Mouse (Mus musculus): Measurements from ENCODE around the gene Gm49355. TPM values are rescaled to one million over a fixed set of nuclear protein-coding genes. Genes with fewer than 3 reads are reported as not detected.

The Gm49355 gene
- polyA plus RNA-seq, 1 experiment from 2014 or later, result 0.05 TPM

DNA sequence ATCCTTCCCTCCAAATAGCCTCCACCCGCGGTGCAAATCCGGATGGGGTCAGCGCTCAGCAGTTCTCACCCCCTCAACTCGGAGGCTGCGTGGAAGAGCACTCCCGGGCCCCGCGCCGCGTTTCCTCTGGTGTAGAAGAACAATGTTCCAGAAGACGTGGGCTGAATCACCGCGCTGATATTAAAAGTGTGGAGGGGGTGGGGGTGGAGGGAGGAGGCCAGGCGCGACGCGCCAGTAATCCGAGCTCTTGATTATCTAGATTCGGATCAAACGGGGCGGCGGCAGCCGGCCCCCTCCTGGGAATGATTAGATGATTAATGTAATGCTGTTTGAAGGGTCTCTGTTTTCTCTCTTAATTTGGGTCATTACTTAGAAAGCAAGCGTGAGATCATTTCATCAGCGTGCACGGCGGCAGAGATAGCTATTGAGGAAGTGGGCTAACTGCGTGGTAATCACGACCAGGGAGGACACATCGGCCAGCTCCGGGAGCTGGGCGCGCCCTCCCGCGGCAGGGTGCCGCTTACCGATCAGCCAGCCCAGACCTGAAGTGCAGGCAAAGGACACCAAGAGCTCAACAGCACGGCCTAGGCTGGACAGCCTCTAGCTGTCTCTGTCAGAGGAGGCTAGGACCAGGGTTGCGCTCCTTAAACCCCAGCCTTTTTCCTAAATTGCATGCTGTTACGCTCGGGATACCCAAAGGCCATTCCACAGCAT, 57.5 kb downstream of the Gm49355 start:
- peaks cover 94% of the 10 kb centered on the region for H3K27me3 ChIP-seq (ENCODE audit: control insufficient read depth, insufficient read depth, low read depth, low read length)
- ATAC-seq (ENCODE audit: low read depth), result no peak

DNA sequence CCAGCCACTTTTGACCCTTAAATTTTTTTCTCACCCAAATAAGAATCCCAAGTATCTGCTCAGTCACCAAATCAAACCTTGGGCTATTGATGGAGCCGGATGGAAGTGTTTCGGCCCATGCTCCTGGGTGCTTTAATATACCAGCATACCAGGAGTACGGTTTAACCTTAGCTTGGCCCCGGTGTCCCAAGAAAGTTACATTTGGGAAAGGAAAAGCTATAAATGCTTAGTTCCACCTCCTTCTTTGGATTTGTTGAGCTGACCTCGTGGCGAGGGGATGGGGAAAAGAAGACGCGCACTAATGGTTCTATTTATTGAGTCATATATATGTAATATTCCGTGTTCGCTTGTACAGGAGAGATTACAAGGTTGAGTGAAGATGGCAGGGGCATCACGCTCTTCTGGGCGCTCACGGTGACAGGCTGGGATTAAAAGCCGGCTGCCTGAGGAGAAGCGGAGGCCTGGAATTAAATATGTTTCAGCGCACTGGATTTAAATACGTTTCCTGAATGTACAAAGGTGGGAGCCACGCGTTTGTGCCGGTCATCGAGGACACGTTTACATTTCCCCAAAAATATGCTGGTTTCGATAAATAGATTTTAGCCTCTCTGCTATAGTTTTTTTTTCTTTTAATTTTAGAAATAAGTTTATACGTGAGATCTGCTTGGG, 58.1 kb downstream of the Gm49355 start:
- 3% methylated on average over 24 of the region's 24 CpGs for WGBS (ENCODE audit: insufficient replicate concordance)
- Histone ChIP-seq H3K36me3 (ENCODE audit: control insufficient read depth, insufficient read depth) (no peaks in the 10 kb centered on the region), H3K27me3 (ENCODE audit: control insufficient read depth, insufficient read depth, low read depth, low read length) (peaks cover 97% of the 10 kb centered on the region), H3K4me2 (ENCODE audit: low read depth, low read length) (no peak overlapping the region), H3K4me3 (ENCODE audit: low read depth, low read length) (no peak overlapping the region), H3K27ac (ENCODE audit: low read length) (no peak overlapping the region), H3K9ac (ENCODE audit: low read depth, low read length) (no peak overlapping the region), H3K9me3 (replicated peaks; ENCODE audit: control insufficient read depth, low read length) (no peaks in the 10 kb centered on the region), H3K4me1 (ENCODE audit: control insufficient read depth, low read depth, low read length) (no peaks in the 10 kb centered on the region)
- no peak for ATAC-seq (ENCODE audit: low read depth)

More for the DNA sequence above, 57.5 kb downstream of the Gm49355 start:
- Histone ChIP-seq H3K9me3 (replicated peaks; ENCODE audit: control insufficient read depth, low read length) (no peaks in the 10 kb centered on the region), H3K4me1 (ENCODE audit: control insufficient read depth, low read depth, low read length) (no peaks in the 10 kb centered on the region), H3K4me3 (ENCODE audit: low read depth, low read length) (no peak overlapping the region), H3K36me3 (ENCODE audit: control insufficient read depth, insufficient read depth) (no peaks in the 10 kb centered on the region), H3K4me2 (ENCODE audit: low read depth, low read length) (no peak overlapping the region), H3K9ac (ENCODE audit: low read depth, low read length) (no peak overlapping the region), H3K27ac (ENCODE audit: low read length) (no peak overlapping the region)
- 1% methylated on average over 42 of the region's 42 CpGs for WGBS (ENCODE audit: insufficient replicate concordance)

DNA sequence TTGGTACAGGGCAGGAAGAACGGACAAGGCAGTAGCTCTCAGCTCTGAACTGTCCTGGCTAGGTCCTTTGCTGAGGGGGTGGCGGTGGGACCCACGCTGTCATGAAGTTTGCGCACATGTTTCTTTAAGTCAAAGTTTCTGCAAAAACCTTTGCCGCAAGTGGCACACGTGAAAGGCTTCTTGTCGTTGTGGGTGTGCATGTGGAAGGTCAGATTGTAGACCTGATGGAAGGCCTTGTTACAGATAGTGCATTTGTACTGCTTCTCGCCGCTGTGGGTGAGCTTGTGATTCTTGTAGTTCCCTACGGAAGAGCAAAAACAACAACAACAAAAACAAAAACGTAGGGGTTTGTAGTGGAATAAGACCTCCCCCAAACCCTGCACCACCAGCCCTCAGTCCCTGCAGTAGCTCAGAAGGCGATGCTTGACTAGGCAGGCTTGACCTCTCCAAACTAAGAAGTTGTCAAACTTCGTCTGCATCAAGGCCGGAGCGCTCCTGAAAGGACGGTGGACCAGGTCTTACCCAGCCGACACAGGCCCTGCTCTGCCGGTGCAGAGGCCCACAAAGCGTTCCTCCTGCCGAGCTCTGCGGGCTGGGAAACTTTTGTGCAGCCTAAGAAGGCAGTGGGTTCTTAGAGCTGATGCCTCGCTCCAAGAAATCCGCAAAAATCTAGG, 58.8 kb downstream of the Gm49355 start:
- H3K27me3 ChIP-seq (ENCODE audit: control insufficient read depth, insufficient read depth, low read depth, low read length), result peaks cover 97% of the 10 kb centered on the region
- H3K36me3 ChIP-seq (ENCODE audit: control insufficient read depth, insufficient read depth), result no peaks in the 10 kb centered on the region
- H3K4me2 ChIP-seq (ENCODE audit: low read depth, low read length), result no peak overlapping the region
- H3K9ac ChIP-seq (ENCODE audit: low read depth, low read length), result no peak overlapping the region
- no peaks in the 10 kb centered on the region for H3K4me1 ChIP-seq (ENCODE audit: control insufficient read depth, low read depth, low read length)
- no peaks in the 10 kb centered on the region for H3K9me3 ChIP-seq (replicated peaks; ENCODE audit: control insufficient read depth, low read length)
- H3K27ac ChIP-seq (ENCODE audit: low read length), result no peak overlapping the region
- H3K4me3 ChIP-seq (ENCODE audit: low read depth, low read length), result no peak overlapping the region
- no peak for ATAC-seq (ENCODE audit: low read depth)
- 3% methylated on average over 23 of the region's 23 CpGs for WGBS (ENCODE audit: insufficient replicate concordance)

DNA sequence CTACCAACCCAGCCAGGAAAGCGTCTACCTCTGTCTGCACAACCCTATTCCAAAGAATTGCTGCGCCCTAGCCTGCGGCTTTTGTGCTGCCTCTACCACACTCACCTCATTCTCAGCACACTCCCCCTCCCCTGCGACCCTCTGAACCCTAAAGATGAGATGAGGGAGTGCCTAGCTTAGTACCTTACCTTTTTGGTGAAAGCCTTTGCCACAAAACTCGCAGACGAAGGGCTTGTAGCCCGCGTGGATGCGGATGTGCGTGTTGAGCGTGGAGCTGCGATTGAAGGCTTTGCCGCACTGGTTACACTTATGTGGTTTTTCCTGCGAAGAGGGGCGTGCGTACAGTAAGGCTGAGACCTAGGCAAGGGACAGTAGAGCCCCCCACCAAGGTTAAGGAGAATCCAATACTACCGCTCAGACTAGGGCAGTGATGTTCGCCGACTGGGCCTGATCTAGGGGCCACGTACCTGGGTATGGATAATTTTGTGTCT, 59.7 kb downstream of the Gm49355 start:
- no peak overlapping the region for H3K9ac ChIP-seq (ENCODE audit: low read depth, low read length)
- no peaks in the 10 kb centered on the region for H3K4me1 ChIP-seq (ENCODE audit: control insufficient read depth, low read depth, low read length)
- H3K36me3 ChIP-seq (ENCODE audit: control insufficient read depth, insufficient read depth), result no peaks in the 10 kb centered on the region
- WGBS (ENCODE audit: insufficient replicate concordance), result 3% methylated on average over 20 of the region's 20 CpGs
- peaks cover 98% of the 10 kb centered on the region for H3K27me3 ChIP-seq (ENCODE audit: control insufficient read depth, insufficient read depth, low read depth, low read length)
- ATAC-seq (ENCODE audit: low read depth), result no peak
- H3K9me3 ChIP-seq (replicated peaks; ENCODE audit: control insufficient read depth, low read length), result no peaks in the 10 kb centered on the region
- H3K27ac ChIP-seq (ENCODE audit: low read length), result no peak overlapping the region
- H3K4me3 ChIP-seq (ENCODE audit: low read depth, low read length), result no peak overlapping the region
- H3K4me2 ChIP-seq (ENCODE audit: low read depth, low read length), result no peak overlapping the region

DNA sequence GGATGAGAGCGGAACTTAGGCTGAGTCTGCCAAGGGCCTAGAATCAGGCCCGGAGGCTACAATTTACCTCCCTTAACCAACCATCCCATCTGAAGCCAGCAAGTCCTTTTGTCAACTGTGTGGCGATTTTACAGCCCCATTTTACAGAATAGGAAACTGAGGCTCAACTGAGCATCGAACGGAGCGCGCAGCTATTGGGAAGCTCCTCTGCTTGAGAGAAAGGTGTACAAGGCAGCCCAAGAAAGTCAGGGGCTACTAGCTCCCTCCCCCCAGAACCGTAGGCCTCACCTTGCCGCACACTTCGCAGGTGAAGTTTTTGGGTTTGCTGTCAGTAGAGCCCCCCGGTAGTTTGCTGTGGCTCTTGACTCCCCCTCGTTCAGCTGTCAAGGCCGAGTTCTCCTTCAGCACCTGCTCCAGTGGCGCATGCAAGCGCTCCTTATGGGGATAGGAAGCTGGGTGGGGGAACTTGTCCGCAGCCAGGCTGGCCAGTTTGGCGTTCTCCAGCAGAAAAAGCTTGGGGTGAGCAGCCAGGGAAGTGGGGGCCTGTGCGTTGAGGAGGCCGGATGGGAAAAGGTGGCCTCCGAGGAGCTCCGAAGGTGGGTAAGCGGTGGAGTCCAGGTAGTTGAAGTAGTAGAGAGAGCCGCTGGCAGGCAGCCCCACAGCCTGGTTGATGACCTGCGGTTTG, 60.4 kb downstream of the Gm49355 start:
- no peaks in the 10 kb centered on the region for H3K9me3 ChIP-seq (replicated peaks; ENCODE audit: control insufficient read depth, low read length)
- H3K4me1 ChIP-seq (ENCODE audit: control insufficient read depth, low read depth, low read length), result no peaks in the 10 kb centered on the region
- no peak overlapping the region for H3K4me2 ChIP-seq (ENCODE audit: low read depth, low read length)
- ATAC-seq (ENCODE audit: low read depth), result no peak
- peaks cover 100% of the 10 kb centered on the region for H3K27me3 ChIP-seq (ENCODE audit: control insufficient read depth, insufficient read depth, low read depth, low read length)
- H3K9ac ChIP-seq (ENCODE audit: low read depth, low read length), result no peak overlapping the region
- WGBS (ENCODE audit: insufficient replicate concordance), result 4% methylated on average over 24 of the region's 24 CpGs
- no peak overlapping the region for H3K27ac ChIP-seq (ENCODE audit: low read length)
- H3K4me3 ChIP-seq (ENCODE audit: low read depth, low read length), result no peak overlapping the region
- no peaks in the 10 kb centered on the region for H3K36me3 ChIP-seq (ENCODE audit: control insufficient read depth, insufficient read depth)

DNA sequence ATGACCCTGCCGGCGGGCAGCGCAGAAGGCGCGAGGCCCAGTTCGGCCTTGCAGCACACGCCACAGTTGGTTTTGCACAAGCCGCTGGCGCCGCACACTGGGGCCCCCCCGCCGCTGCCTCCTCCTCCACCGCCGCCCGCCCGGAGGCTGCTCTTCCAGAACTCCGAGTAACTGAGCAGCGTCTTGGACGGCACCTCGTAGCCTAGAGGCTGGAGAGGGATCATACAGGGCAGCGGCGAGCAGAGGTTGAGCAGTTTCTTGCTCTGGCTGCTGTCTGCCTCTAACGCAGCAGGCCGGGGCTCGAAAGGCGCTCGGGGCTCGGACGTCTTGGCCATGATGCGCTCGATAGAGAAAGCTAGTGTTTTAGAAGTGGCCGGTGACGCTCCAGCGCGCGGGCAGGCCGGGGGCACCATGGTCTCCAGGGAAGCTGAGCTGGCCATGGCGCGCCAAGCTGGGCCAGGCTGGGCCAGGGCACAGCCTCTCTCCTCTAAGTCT, 61.0 kb downstream of the Gm49355 start:
- Histone ChIP-seq H3K4me1 (ENCODE audit: control insufficient read depth, low read depth, low read length) (no peaks in the 10 kb centered on the region), H3K27ac (ENCODE audit: low read length) (no peak overlapping the region), H3K27me3 (ENCODE audit: control insufficient read depth, insufficient read depth, low read depth, low read length) (peaks cover 100% of the 10 kb centered on the region), H3K9me3 (replicated peaks; ENCODE audit: control insufficient read depth, low read length) (no peaks in the 10 kb centered on the region), H3K36me3 (ENCODE audit: control insufficient read depth, insufficient read depth) (no peaks in the 10 kb centered on the region), H3K4me2 (ENCODE audit: low read depth, low read length) (no peak overlapping the region), H3K9ac (ENCODE audit: low read depth, low read length) (no peak overlapping the region), H3K4me3 (ENCODE audit: low read depth, low read length) (no peak overlapping the region)
- 3% methylated on average over 36 of the region's 39 CpGs for WGBS (ENCODE audit: insufficient replicate concordance)
- no peak for ATAC-seq (ENCODE audit: low read depth)

DNA sequence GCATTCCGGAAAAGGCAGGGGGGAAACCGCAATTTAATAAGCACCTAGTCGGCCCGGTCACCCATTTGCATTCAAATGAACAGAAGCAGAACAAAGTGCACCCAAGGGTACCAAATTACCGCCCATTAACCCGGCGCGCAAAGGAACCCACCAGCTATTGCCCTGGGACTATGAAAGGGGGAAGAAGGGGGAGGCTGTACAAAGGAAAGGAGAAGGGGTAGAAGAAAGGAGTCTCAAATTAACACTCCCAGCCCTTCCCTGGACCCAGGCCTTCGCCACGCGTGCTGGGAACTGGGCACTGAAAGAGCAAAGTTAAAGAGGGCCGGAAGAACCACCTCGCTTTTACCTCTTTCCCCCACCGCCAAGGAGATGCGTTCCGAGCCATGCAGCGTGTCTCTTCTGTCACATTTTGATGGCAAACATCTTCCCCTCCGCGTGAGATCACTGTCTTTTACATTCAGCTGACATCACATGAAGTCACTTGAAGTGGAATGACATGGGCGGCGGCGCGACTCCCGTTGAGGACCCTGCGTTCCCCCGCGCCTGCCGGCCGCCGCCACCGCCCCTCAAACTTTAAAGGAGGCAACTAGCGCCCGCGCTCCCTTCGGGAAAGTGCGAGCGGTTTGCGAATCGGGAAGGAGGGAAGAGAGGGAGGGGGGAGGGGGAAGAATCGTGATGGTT, 61.6 kb downstream of the Gm49355 start:
- H3K4me2 ChIP-seq (ENCODE audit: low read depth, low read length), result no peak overlapping the region
- H3K4me3 ChIP-seq (ENCODE audit: low read depth, low read length), result no peak overlapping the region
- no peak overlapping the region for H3K27ac ChIP-seq (ENCODE audit: low read length)
- H3K9me3 ChIP-seq (replicated peaks; ENCODE audit: control insufficient read depth, low read length), result no peaks in the 10 kb centered on the region
- 1% methylated on average over 40 of the region's 40 CpGs for WGBS (ENCODE audit: insufficient replicate concordance)
- no peak overlapping the region for H3K9ac ChIP-seq (ENCODE audit: low read depth, low read length)
- no peak for ATAC-seq (ENCODE audit: low read depth)
- H3K27me3 ChIP-seq (ENCODE audit: control insufficient read depth, insufficient read depth, low read depth, low read length), result peaks cover 98% of the 10 kb centered on the region
- H3K4me1 ChIP-seq (ENCODE audit: control insufficient read depth, low read depth, low read length), result no peaks in the 10 kb centered on the region
- H3K36me3 ChIP-seq (ENCODE audit: control insufficient read depth, insufficient read depth), result no peaks in the 10 kb centered on the region

DNA sequence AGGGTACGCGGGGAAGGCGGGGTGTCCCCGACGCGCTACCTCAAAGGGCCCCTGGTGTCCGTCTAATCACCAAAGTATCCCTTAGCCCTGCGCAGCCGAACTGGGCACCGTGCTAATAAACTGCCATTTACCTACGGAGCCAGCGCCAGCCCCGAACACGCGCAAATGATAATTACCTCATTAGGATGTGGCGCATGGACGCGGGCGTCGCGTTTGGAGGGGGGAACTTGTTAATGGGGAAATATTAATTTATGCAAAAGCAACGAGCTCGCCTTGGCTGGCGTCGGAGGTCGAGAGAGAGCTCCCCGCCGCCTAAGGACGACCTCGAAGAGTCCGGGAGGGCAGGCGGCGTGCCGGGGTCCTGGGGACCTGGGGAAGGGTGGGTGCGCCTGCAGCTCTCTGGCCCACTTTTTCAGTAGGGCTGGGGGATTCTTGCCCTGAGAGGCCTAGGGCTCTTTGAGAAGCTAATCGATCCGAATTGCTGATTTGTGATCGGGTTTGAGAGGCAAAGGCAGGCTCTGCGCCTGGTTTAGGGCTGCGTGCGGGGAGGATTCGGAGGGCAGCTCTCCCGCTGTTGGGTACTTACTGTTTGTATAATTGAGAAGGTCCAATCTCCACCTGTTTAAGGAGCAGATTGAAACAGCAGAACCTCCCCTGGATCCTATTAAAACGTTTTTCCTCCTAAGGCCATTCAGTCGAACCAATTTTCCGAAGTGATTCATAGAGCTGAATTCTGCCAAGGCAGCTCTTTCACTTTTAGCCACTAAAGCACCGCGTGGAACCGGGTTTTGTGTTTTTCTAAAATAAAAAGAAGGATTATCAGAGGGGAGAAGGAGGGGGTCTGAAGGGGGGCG, 62.5 kb downstream of the Gm49355 start:
- WGBS (ENCODE audit: insufficient replicate concordance), result 1% methylated on average over 50 of the region's 50 CpGs
- no peak for ATAC-seq (ENCODE audit: low read depth)
- no peak overlapping the region for H3K27ac ChIP-seq (ENCODE audit: low read length)
- H3K36me3 ChIP-seq (ENCODE audit: control insufficient read depth, insufficient read depth), result no peaks in the 10 kb centered on the region
- H3K27me3 ChIP-seq (ENCODE audit: control insufficient read depth, insufficient read depth, low read depth, low read length), result peaks cover 95% of the 10 kb centered on the region
- no peaks in the 10 kb centered on the region for H3K4me1 ChIP-seq (ENCODE audit: control insufficient read depth, low read depth, low read length)
- H3K4me3 ChIP-seq (ENCODE audit: low read depth, low read length), result no peak overlapping the region
- H3K9ac ChIP-seq (ENCODE audit: low read depth, low read length), result no peak overlapping the region
- no peaks in the 10 kb centered on the region for H3K9me3 ChIP-seq (replicated peaks; ENCODE audit: control insufficient read depth, low read length)
- H3K4me2 ChIP-seq (ENCODE audit: low read depth, low read length), result no peak overlapping the region

All from liver, embryonic 16.5 days (tissue).